Mouse (Mus musculus) heart, adult 11 months (tissue): ENCODE data around the gene Evc2.

Experiments
- DNase-seq: peaks from one replicate; pipeline ENCODE4 v3.0.0; 2022

Evc2 gene

GRCm38 (mm10) chr5:37338288-37338687 lies at the start of gene Evc2:
TSS of gene Evc2 (plus strand) at chr5:37338499.
- peak; percentile 98 for DNase-seq

GRCm38 (mm10) chr5:37289236-37289635 lies 49.1 kb upstream of the Evc2 start:
- no peak for DNase-seq

- DNase-seq: no peak
Measured at GRCm38 (mm10) chr5:37290983-37291382, 47.3 kb upstream of the Evc2 start.

GRCm38 (mm10) chr5:37296717-37297116 lies 41.6 kb upstream of the Evc2 start:
- no peak for DNase-seq

GRCm38 (mm10) chr5:37298370-37298769 lies 39.9 kb upstream of the Evc2 start:
- DNase-seq: no peak

- DNase-seq: no peak
Measured at GRCm38 (mm10) chr5:37310026-37310425, 28.3 kb upstream of the Evc2 start.

- DNase-seq: no peak
Measured at GRCm38 (mm10) chr5:37312980-37313722, 25.1 kb upstream of the Evc2 start.

GRCm38 (mm10) chr5:37318715-37319114 lies 19.6 kb upstream of the Evc2 start:
- DNase-seq: no peak

- no peak for DNase-seq
Measured at GRCm38 (mm10) chr5:37320174-37320573, 18.1 kb upstream of the Evc2 start.

- DNase-seq: no peak
Measured at GRCm38 (mm10) chr5:37320761-37321160, 17.5 kb upstream of the Evc2 start.

GRCm38 (mm10) chr5:37326675-37327074 lies 11.6 kb upstream of the Evc2 start:
- DNase-seq: no peak

GRCm38 (mm10) chr5:37330449-37331132 lies 7.7 kb upstream of the Evc2 start:
- DNase-seq: no peak

- DNase-seq: no peak
Measured at GRCm38 (mm10) chr5:37331133-37331505, 7.2 kb upstream of the Evc2 start.

- DNase-seq: no peak
Measured at GRCm38 (mm10) chr5:37332066-37332465, 6.2 kb upstream of the Evc2 start.

GRCm38 (mm10) chr5:37335061-37335460 lies 3.2 kb upstream of the Evc2 start:
- no peak for DNase-seq

GRCm38 (mm10) chr5:37336485-37337105 lies 1.7 kb upstream of the Evc2 start, which contains the start of gene Evc:
TSS of gene Evc (minus strand) at chr5:37336894.
- DNase-seq: peak; percentile 98

- DNase-seq: no peak
Measured at GRCm38 (mm10) chr5:37337696-37338095, 603 bp upstream of the Evc2 start.

GRCm38 (mm10) chr5:37343962-37344361 lies 5.7 kb downstream of the Evc2 start:
- DNase-seq: no peak

GRCm38 (mm10) chr5:37351791-37352190 lies 13.5 kb downstream of the Evc2 start:
- DNase-seq: no peak

GRCm38 (mm10) chr5:37354385-37354784 lies 16.1 kb downstream of the Evc2 start:
- DNase-seq: no peak

GRCm38 (mm10) chr5:37356027-37356426 lies 17.7 kb downstream of the Evc2 start:
- no peak for DNase-seq

GRCm38 (mm10) chr5:37362618-37363017 lies 24.3 kb downstream of the Evc2 start:
- no peak for DNase-seq

- peak; percentile 68 for DNase-seq
Measured at GRCm38 (mm10) chr5:37363284-37363683, 25.0 kb downstream of the Evc2 start.

GRCm38 (mm10) chr5:37365751-37366150 lies 27.5 kb downstream of the Evc2 start:
- DNase-seq: no peak
